Mouse (Mus musculus): Measurements from ENCODE around the gene Nrf1.
A peak's percentile ranks its signal among the peaks of the same experiment; 100 is the strongest.

Nrf1 gene

DNA sequence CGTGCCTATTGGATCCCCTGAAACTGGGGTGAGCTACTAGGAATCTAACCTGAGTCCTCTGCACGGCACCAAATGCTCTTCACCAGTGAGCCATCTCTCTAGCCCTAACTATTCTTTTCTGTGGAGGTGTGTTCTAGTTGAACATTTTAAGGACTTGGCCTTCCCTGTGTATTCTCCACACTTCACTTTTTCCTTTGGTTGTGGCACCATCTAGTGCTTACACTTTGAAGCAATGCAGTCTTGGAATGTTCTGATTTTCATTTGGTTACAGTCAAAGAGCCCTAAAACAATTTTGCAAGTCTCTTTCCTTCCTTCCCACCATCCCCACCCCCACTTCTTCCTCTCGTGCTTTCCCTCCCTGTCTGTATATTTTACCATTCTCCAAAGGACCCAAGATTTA, 33.6 kb downstream of the Nrf1 start:
- peak; percentile 13 for DNase-seq

DNA sequence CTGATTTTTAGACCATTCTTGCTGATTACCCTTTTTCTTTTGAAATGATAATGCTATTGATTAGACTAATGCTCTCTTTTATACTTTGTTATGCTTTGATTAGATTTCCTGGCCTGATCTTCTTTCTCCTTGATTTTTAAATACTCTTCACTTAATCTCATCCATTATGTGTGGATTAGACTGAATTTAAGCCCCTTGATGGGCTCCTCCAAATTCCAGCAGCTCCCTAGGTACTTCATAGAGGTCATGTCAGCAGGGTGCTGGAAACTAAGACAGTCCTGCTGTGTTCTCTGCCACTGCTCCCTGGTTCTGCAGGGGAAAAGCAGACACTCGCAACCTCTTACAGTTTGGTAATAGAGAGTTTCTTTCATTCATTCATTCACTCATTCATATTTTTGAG, 35.5 kb downstream of the Nrf1 start:
- no peak for DNase-seq

DNA sequence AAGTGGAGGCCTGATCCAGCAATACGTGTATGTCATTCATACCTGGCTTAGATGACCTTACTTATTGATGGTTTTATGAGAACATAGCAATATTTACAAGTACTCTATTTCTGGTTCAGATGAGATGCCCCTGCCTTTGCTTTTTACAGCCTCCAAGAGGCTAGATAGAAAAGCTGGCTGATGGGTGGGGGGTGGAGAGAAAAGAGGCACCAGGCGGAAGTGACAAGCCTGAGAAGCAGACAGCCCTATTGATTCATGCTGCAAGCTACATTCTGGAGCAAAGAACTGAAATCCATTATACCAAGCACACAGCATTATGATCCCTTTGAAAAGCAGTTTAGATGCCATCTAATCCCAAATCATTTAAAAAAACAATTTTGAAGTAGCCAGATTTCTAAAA, 37.6 kb downstream of the Nrf1 start:
- DNase-seq: no peak

DNA sequence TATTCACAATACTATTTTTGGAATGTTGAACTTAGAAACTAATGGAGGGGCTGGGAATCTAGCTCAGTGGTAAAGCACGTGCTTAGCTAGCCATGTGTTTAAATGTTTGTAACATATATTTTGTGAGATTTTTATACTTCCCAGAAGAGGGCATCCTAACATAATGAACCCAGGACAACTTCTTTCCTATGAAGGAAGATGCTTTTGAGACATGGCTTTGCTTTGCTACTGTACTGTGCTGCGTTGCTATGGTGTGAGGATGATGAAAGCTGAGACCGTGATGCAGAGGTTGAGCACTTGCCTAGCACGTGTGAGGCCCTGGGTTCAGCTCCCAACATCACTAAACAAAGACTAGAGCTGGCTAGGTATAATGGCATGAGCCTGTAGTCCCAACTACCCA, 43.4 kb downstream of the Nrf1 start:
- DNase-seq: no peak

DNA sequence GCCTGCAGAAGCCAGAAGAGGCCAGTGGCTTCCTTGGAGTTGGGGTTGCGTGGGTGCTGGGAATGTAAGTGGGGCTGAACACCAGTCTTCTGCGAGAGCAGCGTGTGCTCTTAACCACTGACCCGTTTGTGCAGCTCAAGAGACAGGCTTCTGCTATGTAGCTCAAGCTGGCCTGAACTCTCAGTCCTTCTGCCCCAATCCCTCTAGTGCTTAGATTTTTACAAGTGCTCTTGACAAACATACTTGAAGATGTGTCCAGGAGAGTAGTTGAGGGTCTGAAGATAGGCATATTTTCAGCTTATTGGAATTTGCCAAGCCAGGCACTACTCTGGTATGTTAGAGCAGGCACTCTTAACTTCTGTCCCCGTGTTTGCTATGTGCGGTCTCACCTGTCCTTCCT, 45.0 kb downstream of the Nrf1 start:
- DNase-seq: no peak

DNA sequence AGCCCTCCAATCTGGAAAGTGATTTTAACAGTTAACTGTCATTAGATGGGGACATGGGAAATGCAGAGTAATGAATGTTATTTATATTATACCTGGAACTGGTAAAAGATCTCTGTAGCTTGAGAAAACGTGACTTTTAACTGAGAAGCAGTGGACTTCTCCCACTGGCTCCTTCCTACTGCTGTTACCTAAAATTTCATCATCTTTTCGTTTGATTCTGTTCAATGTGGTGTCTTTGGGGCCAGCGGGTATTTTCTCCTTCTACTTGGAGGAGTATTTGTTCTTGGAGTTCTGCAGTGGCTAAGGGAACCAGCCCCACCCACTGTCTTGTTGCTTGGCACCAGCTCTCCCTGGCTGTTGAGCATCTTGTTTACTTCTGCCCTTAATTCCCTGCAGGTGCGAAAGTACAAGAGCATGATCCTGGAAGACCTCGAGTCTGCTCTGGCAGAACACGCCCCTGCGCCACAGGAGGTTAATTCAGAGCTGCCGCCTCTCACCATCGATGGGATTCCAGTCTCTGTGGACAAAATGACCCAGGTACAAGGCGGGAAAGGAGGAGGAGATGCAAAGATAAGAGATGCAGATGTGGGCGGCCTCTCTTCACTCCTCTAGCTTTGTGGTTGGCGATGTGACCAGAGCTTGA, 54.1 kb downstream of the Nrf1 start:
- DNase-seq: no peak

DNA sequence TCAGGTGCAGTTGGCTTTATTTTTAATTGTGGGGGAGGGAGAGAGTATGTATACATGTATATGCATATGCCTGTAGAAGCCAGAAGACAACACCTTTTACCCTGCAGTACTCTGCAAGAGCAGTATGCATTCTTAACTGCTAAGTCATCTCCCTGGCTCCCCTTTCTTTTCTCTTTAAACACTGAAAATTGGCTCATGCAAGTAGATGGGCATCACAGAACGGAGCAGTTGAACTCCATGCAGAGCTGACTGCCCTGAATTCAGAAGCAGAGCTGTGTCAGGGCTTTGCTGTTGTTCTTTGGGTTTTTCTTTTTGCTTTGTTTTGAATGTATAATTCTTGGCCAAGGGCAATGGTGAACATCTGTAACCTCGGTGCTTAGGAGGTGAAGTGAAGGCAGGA, 58.3 kb downstream of the Nrf1 start:
- no peak for DNase-seq

DNA sequence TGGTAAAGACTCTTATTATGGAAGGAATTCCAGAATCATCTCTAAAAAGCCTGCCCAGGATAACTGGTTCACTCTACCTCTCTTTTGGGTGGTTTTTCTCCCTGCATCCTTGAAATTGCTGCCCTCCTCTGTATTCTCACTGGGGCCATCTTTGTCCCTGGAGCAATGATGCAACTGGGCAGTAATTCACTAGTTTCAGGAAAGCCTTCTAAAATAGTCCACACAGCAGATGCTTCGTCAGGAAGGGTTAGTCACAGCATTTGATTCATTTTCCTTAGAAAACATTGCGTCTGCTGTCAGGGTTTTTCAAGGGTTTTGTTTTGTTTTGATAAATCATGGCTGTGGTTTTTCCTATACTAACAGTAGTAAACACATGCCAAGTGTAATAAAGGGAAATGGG, 59.7 kb downstream of the Nrf1 start:
- DNase-seq: no peak

DNA sequence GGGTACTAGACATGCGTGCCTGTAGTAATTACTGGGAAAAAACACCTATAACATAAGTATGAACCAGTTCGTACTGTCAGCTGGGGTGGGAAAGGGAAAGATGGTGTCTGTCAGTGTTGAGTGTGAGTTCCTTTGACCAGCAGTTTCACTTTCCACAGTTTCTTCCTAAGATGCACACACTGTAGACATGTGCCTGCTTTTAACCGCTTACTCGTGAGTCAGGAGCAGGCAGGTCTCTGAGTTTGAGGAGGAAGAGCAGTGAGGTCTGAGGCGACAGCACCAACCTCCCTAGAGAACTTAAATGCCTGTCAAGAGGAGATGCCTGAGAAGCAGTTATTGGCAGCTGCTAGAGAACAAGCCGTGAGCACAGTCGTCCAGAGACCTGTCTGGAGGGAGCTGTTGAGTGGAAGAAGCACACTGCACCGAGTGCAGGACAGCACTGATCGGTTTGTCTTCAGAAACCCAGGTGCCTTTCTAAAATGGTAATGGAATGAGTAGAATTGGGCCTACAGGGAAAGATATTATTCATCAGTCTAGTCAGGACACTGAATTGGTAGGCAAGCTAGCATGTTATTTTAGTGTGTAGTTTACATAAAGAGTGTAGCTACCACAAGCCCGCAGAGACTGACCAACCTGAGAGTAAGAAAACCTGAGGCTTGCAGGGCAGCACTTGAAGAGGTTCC, 62.2 kb downstream of the Nrf1 start:
- DNase-seq: no peak

DNA sequence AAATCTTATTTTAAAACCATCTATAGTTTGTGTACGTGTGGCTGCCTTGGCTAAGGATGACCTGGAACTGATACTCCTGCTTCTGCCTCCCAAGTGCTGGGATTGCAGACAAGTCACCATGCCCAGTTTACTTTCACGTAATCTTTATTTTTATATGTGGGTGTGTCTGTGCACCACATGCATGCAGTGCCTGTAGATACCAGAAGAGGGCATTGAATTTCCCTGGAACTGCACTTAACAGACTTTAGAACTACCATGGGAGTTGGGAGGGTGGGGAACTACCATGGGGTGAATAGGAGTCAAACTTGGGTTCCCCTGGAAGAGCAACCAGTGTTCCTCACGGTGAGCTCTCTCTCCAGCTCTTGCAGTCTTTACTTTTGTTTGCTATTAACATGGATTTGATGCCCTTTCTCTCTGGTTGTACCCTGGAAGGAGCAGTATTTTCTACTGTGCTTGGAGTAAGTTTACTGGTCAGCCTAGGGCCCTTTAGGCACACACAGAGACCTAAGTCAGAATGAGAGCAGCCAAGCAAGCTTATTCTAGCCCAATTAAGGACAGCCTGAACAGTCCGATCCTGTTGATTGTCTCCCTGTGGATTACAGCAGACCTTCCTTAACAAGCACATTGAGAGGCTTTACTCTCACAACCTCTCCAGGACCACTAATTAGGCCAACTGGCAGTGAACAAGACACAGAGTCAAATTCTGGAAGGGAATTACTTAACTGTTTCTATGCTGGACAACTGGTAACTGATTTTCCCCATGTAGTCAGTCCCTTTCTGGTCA, 64.8 kb downstream of the Nrf1 start:
- no peak for DNase-seq

DNA sequence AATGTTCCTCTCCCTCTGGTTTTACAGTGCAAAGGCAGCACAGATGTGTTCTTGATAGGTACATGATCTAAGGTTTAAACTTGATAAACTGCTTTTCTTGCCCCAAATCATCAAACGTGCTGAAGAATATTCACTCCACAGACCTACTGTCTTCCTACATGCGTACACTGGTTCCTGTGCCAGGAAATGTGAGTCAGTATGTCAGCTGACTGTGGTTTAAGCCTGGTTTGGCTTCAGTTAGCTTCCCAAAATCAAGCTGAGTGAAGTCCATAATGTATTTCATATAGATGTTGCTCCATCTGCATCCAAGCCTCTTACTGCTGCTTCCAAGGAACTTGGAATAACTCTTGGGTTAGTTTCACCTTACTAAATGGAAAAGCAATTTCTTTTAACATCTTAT, 66.3 kb downstream of the Nrf1 start:
- DNase-seq: no peak

DNA sequence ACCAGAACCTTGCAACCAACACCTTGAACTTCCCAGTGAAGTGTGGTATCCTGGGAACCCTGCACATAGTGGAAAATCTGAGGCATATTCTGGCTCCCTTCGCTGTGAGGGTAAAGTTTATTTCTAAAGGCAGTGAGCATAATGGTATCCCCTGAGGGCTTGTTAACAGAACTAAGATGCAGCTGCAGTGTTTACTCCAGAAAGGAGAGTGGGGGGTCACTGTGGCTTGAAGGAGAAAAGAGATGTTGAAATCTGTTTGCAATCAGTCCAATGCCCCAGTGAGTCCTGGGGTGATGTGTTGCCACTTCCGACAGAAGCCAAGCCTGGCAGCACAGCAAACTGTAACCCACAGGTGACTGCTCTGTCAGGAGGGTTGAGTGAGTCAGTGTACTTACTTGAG, 73.4 kb downstream of the Nrf1 start:
- no peak for DNase-seq

DNA sequence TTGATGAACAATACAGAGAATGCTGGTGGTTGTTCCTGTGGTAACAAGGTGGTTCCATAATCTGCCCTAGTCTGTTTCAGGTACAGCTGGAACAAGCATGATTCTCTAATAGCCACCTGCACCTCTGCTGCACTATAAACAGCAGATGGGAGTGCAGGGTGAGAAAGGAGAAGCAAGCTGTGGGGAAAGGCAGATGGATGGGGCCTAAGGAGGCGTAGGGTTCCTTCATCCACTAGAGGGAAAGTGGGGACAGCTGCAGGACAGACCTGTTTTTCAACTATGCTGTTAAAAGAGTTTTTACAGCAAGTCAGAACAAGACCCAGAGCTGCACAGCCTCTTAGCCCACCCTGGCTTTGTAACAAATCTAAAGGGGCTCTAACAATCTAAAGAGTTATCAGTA, 73.8 kb downstream of the Nrf1 start:
- DNase-seq: no peak

DNA sequence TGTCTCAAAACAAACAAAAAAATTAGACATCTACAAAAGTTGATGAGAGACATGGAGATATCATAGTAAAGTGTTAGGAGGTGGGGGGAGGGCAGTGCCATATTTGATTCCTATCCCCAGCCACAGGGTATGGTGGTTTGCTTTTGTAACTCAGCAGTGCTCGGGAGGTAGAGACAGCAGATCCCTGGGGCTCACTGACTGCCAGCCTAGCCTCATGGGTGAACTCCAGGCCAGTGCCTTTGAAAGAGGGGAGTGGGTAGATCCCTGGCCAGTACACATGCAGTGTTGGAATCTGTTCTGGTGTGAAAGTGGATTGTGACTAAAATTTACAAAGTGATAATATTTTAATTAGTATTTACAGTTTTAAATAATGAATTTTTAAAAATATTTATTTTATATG, 75.6 kb downstream of the Nrf1 start:
- no peak for DNase-seq

DNA sequence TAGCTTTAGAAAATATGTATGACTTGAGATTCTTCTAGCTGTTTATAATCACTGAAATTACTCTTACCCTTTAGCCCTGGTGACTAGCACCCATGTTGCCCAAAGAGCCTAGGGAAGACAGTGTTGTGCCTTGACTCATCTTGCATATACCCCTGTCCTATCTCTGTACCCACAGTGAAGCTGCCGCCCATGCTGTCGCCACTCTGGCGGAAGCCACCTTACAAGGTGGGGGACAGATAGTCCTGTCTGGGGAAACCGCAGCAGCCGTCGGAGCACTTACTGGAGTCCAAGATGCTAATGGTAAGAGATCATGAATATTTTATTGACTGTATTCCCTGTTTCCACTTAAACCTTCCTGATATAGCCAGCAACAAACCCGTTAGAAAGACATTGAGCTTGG, 78.3 kb downstream of the Nrf1 start:
- no peak for DNase-seq

DNA sequence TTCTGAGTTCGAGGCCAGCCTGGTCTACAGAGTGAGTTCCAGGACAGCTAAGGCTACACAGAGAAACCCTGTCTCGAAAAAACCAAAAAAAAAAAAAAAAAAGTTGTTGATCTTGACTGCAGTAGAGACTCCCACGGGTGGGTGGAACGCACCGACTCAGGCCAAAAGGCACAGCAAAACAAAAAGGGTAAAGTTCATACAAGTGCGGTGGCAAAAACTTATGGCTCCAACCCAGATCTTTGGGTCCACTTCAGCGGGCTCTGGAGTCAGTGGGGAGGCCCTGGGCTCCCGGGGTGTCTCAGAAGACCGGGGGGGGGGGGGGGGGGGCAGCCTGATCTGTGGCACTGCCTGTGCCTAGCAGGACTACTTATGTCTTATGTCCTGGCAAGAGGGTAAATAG, 79.0 kb downstream of the Nrf1 start:
- no peak for DNase-seq

DNA sequence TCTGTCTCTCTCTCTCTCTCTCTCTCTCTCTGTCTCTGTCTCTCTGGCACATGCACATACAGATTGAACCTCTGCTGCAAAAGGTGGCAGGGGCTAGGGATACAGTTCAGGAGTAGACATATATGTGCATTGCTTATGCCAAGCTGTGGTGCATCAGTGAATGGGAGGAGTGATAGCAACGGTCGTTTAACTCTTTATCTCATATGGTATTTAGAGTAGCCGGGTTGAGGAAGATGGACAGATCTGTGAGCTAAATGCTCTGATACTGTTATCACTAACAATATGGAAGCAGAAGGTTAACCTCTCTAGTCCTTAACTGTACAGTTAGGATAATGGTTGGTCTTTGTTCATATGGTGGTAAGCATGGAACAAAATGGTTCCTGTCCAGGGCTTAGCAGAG, 84.6 kb downstream of the Nrf1 start:
- DNase-seq: no peak

DNA sequence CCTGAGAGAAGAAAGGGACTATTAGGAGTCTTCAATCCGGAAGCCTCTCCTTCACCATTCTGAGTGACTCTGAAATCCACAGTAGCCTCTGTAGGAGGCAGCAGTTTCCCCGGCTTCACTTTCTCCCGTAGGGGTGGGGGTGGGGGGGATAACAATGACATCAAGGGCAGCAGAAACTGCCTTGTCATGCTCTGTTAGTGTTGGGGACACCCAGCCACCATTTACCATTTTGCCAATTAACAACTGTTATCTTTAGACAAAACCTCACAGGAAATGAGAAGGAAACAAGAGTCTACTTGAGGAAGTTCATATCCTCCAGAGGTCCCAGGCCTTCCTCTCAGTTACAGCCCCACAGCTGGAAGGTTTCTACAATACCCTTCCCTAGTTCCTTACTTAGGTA, 87.8 kb downstream of the Nrf1 start:
- DNase-seq: no peak

DNA sequence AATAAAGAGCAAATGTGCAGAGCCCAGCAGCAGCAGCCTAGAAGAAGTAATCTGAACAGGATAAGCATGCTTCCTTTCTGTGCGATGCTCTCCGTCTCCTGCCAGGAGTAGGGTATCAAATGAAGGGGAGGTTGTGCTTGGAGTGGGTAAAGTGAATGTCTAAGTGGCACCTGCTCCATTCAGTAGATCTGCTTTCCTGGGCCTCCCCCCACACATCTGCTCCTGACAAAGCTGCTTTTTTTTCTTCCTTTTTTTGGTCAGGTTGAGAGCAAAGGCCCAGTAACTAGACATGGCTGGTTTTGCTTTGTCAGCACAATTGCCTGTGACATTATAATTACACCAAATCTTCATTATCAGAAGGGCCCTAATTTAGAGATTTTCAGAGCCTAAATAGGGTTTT, 89.4 kb downstream of the Nrf1 start:
- no peak for DNase-seq

DNA sequence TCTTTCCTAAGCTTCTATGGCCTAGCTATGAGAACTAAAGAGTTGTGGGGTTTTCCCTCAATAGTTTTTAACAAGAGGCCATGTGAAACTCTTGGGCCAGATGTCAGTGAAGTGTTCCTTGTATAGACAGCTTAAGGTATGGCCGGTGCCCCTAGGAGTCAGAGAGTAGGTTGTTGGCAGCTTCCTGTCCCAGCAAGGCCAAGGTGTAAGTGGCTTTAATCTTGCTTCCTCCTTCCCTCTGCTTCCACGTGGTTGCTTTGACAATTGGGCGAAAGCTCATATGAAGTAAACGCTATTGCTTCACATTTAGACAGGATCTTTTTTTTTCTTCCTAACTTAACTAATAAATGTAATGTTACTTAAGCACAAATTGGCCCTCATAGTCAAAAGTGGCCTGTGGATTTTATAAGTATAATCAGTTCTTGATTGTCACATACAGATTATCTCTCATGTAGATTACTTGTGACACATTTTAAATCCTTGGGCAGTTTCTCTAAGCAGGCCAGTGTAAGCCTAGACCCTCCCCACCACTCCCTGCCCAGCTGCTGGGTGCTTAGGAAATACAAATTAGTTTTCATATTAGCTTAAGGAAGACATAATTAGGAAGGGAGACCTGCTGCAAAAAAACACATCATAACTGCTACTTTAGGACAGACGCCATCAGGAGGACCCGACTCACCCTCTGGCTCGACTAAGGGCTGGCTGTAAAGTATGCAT, 91.7 kb downstream of the Nrf1 start:
- DNase-seq: no peak

DNA sequence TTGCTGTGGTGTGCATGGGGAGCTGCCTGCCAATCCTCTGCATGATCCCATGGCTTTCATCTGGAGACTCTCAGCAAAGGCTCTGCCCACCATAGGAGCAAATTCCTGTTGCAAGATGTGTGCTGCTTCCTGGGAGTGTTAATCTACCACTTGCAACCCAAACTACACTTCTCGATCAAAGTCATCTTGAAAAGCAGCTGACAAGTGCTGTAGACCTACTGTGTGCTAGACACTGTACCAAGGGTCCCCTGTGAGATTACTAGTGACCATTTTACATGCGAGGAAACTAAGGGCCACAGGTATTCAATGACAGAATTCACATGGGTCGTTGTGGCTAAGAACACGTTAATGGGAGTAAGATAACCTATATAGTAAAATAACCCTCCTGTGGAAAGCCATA, 95.5 kb downstream of the Nrf1 start:
- no peak for DNase-seq

DNA sequence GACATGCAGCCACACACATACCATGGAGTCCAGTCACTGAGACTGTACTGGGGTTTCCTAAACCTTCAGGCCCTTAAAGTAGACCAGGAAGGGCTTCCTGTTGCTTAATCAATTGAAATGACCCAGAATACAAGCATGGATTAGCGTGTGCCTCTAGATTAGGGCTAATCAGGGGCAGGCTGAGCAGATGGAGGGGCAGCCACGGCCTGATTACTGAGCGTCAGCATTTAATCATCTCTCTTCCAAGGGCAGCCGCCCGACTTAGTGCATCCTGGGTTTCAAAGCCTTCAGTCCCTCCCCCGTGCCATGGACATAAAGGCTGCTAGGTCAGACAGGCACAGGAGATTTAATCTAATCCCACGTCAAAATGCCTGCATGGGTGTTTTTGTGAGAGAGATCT, 99.3 kb downstream of the Nrf1 start:
- no peak for DNase-seq

DNA sequence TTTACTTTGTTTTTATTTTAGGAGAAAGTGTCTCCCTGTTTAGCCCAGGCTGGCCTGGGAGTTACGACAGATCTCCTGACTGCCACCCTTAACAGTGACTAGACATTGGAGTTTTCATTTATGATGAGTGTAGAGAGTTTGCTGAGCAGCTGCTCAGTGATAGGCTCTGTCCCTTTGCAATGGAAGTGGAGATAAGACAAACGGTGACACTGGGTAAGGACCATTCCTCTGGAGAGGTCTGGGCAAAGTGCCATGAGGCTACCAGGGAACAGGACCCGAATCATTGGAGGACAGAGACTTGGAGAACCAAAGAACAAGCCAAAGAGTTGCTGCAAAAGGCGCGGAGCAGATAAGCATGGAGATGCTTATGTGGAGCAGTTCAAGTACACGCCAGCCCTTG, 100.0 kb downstream of the Nrf1 start:
- no peak for DNase-seq

DNA sequence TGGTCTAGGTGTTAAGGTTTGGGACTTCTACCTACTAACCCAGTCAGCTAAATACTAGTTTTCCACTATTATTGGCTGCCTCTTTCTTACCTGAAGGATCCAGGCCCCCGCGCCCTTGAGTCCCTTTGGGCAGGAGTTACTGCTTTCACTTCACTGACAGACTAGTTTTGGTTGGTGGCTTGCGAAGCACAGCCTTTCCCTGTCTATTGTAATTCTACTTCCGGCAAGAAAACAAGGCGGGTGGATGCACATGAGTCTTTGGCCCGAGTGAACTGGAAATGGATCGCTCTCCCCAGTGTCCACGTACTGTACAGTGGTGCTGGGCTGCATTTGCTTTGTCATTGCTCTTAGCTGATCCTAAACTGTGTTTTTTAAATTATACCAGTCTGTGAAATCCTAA, 102.7 kb downstream of the Nrf1 start:
- DNase-seq: no peak
